Mouse (Mus musculus): ENCODE measurements at regions not wholly inside any gene's neighbourhood (a gene's known extent, or its start where the extent isn't known, plus 50 kb on each side); places are given as distances from the start of the nearest gene placed in this dataset.
A peak's percentile ranks its signal among the peaks of the same experiment; 100 is the strongest.

- DNase-seq (ENCODE audit: low spot score in 2 of 2): no peak
These were observed 258.6 kb upstream of the Prok2 start for GRCm38 (mm10) chr6:99984856-99985224.

DNA sequence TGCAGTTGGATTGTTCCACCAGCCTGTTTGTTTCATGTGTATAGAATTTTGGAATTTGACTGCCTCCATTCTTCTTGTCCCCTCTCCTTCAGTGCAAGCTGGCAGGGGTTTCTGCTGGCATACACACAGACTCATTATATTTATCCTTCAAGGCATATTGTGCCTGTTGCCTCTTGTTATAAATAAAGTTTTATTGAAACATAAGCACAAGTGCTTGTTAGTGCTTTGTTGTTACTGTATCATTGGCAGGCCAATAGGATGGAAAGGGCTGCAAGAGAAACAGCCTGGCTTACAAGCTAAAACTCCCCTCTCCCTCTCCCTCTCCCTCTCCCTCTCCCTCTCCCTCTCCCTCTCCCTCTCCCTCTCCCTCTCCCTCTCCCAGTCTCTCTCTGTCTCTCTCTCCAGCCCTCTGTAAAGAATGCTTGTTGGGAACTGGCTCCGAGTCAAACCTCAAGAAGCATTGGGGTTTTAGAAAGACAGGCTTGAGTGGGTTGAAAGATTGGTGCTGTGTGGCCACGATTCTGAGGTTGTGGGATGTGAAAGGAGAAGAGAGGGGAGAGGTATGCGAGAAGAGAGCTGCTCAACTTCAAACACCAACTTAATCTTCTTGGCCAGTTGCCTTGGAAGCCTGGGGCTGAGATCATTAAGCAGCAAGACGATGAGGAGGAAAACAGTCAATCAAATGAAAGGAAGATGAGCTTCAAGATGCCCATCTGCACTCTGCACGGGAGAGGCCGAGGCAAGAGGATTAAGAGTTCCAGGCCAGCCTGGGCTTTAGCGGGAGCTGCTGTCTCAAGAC lies 258.1 kb upstream of the Prok2 start:
- DNase-seq (ENCODE audit: low spot score in 2 of 2): no peak

DNA sequence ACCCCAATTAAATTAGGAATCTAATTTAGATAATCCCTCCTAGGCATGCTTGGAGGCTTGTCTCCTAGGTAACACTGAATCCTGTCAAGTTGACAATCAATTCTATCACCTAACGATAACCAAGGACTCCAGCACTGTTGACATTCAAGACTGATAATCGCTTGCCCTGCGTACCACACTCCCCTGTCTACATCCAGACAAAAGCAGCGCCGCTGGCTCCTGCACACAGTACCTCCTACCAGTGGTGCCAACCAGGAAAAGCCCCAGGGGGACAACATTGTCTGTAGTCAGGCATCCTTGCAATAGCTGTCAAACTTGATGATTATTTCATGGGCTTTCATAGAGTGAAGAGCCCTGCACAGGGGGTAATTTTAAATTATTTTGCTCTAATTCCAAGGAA lies 253.4 kb upstream of the Prok2 start:
- no peak for DNase-seq (ENCODE audit: low spot score in 2 of 2)

- DNase-seq (ENCODE audit: low spot score in 2 of 2): no peak
These were observed 252.1 kb upstream of the Prok2 start for GRCm38 (mm10) chr6:99978164-99978746.

DNA sequence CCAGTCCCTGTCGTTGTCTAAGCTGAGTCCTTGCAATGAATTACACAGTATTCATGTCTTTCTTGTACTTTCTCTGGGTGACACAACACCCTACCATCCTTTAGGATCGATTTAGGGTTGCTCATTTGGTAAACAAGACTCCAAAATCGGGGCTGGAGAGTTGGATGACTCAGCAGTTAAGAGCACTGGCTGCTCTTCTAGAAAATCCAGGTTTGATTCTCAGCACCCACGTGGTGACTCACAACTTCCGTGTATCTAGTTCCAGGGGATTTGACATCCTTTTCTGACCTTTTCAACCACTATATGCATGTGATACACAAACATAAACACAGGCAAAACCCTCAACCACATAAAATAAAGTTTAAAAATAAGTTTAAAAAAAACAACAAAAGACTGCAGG lies 250.0 kb upstream of the Prok2 start:
- DNase-seq (ENCODE audit: low spot score in 2 of 2): no peak

DNA sequence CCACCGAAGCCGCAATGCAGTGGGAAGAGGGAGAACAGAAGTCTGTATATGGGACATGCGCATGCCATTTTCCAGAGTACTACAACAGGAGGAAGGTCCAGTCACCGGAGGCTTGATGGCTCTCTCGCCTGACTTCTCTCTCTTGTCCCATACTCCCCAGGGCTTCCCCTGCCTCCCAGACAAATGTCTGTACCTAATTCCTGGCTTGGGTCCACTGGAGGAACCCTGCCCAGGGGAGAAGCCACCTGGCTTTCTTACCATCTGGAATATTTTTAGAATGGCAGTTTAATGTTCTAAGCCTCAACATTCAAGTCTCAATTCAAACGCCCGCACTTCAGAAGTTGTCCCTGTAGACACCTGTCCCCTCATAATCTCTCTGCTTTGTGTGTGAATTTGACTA lies 249.3 kb upstream of the Prok2 start:
- no peak for DNase-seq (ENCODE audit: low spot score in 2 of 2)

- no peak for DNase-seq (ENCODE audit: low spot score in 2 of 2)
These were observed 248.3 kb upstream of the Prok2 start for GRCm38 (mm10) chr6:99974464-99974863.

DNA sequence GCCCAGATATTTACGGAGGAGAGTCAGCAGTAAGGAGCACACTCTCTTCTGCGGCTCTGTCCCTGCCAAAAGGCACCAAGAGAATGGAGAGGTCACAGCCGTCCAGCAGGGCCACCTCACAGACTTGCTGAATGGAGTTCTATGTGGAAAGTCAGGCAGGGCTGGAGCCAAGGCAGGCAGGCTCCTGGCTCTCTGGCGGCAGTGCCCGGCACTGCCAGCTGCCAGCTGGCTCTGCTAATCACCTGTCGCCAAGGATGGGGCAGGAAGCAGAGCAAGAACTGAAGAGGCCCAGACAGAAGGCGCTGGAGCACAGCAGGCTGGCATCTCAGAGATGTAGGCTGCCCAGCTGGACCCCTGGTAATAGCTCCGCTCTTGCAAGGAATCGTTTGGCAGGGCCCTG lies 245.2 kb upstream of the Prok2 start:
- DNase-seq (ENCODE audit: low spot score in 2 of 2): peak; percentile 10 to 35

DNA sequence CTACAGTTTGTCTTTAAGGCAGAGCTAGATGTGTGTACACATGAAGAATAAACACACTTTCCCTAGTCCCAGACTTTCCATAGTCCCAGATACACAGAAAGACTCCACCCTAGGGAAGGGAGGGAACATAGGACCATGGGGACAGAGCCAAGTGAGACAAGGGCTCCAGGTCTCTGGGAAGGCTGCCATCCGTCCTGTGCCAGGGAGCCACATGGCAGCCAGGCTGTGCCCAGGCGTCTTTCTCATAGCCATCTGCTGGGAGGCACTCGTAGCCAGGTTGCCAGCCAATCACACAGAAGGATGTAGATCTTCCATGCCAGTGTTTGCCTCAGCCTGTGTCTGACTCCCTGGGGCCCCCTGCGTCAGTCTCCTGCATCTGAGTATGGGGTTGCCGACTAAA lies 242.7 kb upstream of the Prok2 start:
- DNase-seq (ENCODE audit: low spot score in 2 of 2): peak; percentile 26 to 27

GRCm38 (mm10) chr6:99967465-99967864 lies 241.3 kb upstream of the Prok2 start:
- DNase-seq (ENCODE audit: low spot score in 2 of 2): no peak

DNA sequence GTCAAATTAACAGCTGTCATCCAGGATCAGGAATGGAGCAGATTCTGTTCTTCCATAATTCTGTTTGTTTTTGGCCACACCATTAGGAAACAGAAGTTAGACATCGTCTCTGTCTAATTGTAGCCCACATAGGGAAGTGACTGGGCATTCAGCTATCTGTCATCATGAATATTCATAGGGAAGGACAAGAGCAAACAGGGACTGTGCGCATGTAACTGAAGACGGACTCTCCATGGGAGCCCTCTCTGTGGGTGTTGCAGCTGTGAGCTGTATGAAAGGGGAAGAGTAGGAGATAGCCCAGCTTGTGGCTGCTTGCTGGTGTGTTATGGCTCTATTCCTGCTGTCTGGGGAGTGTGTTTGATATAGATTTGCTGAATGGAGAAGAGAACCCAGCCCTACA lies 238.3 kb upstream of the Prok2 start:
- no peak for DNase-seq (ENCODE audit: low spot score in 2 of 2)

DNA sequence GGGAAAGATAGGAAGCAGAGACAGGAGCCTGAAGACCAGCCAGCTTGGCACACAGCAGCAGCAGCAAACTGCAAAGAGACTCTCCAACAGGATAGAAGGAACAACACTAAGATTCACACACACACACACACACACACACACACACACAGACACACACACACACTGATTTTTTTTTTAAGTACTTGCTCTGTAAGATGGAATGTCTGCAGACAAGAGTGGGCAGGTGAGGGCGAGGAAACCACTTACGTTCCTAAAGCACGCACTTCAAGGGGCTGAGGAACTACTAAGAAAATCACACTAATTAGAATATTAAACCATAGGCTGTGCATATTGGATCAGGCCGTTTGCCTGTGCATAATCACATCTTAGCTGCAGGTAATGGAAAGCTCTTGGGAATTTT lies 237.8 kb upstream of the Prok2 start:
- no peak for DNase-seq (ENCODE audit: low spot score in 2 of 2)

DNA sequence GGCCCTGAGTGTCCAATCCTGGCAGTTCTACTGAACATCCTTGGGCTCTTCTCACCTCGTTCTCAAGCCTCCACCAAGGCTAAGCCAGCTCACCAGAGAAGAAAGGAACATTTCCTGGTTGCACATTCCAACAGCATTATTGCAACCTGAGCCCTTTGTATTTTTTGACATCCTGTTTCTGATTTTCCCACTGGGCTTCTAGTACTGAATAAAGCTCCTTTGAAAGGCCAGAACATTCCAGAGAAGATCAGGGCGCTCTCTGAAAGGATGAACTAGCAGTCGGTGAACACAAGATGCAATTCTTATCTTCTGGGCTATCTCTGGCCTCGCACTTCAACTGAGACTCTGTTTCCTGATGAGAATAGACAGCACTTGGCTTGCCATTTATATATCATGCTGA lies 233.2 kb upstream of the Prok2 start:
- no peak for DNase-seq (ENCODE audit: low spot score in 2 of 2)

- no peak for DNase-seq (ENCODE audit: low spot score in 2 of 2)
These were observed 228.9 kb upstream of the Prok2 start for GRCm38 (mm10) chr6:99954832-99955830.

- no peak for DNase-seq (ENCODE audit: low spot score in 2 of 2)
These were observed 228.0 kb upstream of the Prok2 start for GRCm38 (mm10) chr6:99953980-99954776.

GRCm38 (mm10) chr6:99950811-99951210 lies 224.6 kb upstream of the Prok2 start:
- DNase-seq (ENCODE audit: low spot score in 2 of 2): no peak

- no peak for DNase-seq (ENCODE audit: low spot score in 2 of 2)
These were observed 220.7 kb upstream of the Prok2 start for GRCm38 (mm10) chr6:99946917-99947316.

GRCm38 (mm10) chr6:99946481-99946880 lies 220.3 kb upstream of the Prok2 start:
- no peak for DNase-seq (ENCODE audit: low spot score in 2 of 2)

GRCm38 (mm10) chr6:99945691-99946090 lies 219.5 kb upstream of the Prok2 start:
- no peak for DNase-seq (ENCODE audit: low spot score in 2 of 2)

- no peak for DNase-seq (ENCODE audit: low spot score in 2 of 2)
These were observed 216.8 kb upstream of the Prok2 start for GRCm38 (mm10) chr6:99942958-99943357.

GRCm38 (mm10) chr6:99940118-99940517 lies 213.9 kb upstream of the Prok2 start:
- DNase-seq (ENCODE audit: low spot score in 2 of 2): no peak

DNA sequence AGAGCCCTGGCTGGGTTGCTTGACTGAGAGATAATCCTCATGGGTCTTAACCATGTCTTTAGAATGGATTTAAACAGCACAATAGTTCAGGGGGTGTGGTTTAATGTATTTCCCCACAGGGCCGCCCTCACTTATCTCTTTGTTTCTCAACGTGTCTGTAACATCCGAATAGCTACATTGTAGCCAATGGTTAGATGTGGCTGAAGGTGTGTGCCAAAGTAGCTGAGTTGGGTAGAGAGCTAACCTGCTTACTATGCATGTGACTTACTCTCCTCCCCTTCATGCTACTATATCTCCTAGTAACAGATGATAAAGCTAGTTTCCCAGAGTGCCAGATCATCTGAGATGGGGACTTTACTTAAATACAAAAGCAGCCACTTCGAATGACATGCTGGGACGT lies 213.2 kb upstream of the Prok2 start:
- DNase-seq (ENCODE audit: low spot score in 2 of 2): no peak
